Mouse (Mus musculus) thymus, adult 2 months (tissue): ENCODE data around the gene Ccdc42.

Experiments used
- CTCF ChIP-seq: fragments of 200-500 bp; IDR thresholded peaks from 2 replicates; pipeline ENCODE4 v1.5.1; 2012; ENCODE audit warnings: mild to moderate bottlenecking, control low read depth, low read length, moderate library complexity, borderline replicate concordance; ENCODE audit not compliant: control insufficient read depth, poor library complexity, insufficient read depth; ENCODE audit errors: extremely low read depth
- POLR2A ChIP-seq: fragments of 200-500 bp; IDR thresholded peaks from 2 replicates; pipeline ENCODE4 v1.6.1; 2012; ENCODE audit warnings: mild to moderate bottlenecking, low read length, control low read depth, moderate library complexity; ENCODE audit not compliant: control insufficient read depth, poor library complexity, insufficient read depth; ENCODE audit errors: extremely low read depth

- no peak for TF ChIP-seq CTCF
- no peak for TF ChIP-seq POLR2A
Observed at GRCm38 (mm10) chr11:68593247-68593646, 6.4 kb downstream of the Ccdc42 start.
